Mouse (Mus musculus) cerebellum, adult 8-10 months (tissue): ENCODE results near the gene Raver1.
"Not testable (repeated sequence)": the region's sequence is repeated elsewhere in the genome, so short reads cannot be mapped to it uniquely, and the experiment has no call there.

Experiments
- DNase-seq: peaks from one replicate; pipeline ENCODE4 v3.0.0; 2022

The Raver1 gene

GRCm38 (mm10) chr9:21104814-21105213 is 13.0 kb upstream of the Raver1 start:
- no peak for DNase-seq

GRCm38 (mm10) chr9:21102076-21102475 is 10.3 kb upstream of the Raver1 start:
- no peak for DNase-seq

GRCm38 (mm10) chr9:21100447-21101161 is 8.8 kb upstream of the Raver1 start:
- no peak for DNase-seq

- DNase-seq, result no peak
Measured at GRCm38 (mm10) chr9:21097793-21098192, 6.0 kb upstream of the Raver1 start.

- DNase-seq, result no peak
Measured at GRCm38 (mm10) chr9:21095958-21096357, 4.2 kb upstream of the Raver1 start.

GRCm38 (mm10) chr9:21093423-21093822 is 1.6 kb upstream of the Raver1 start:
- DNase-seq, result no peak

GRCm38 (mm10) chr9:21090972-21091706 is 669 bp downstream of the Raver1 start:
- peak; percentile 30 for DNase-seq

- no peak for DNase-seq
Measured at GRCm38 (mm10) chr9:21090537-21090936, 1.3 kb downstream of the Raver1 start.

- DNase-seq, result no peak
Measured at GRCm38 (mm10) chr9:21083324-21083723, 8.5 kb downstream of the Raver1 start.

- DNase-seq, result no peak
Measured at GRCm38 (mm10) chr9:21081127-21081526, 10.7 kb downstream of the Raver1 start.

- no peak for DNase-seq
Measured at GRCm38 (mm10) chr9:21075625-21076024, 16.2 kb downstream of the Raver1 start.

- no peak for DNase-seq
Measured at GRCm38 (mm10) chr9:21074173-21074572, 17.6 kb downstream of the Raver1 start.

- peak; percentile 83 for DNase-seq
Measured at GRCm38 (mm10) chr9:21073044-21073840, 18.6 kb downstream of the Raver1 start, which contains the start of the genes Gm49373 and Fdx1l. Gene Gm49373 (minus strand): TSS chr9:21073096. Gene Fdx1l (minus strand): TSS chr9:21073614.

- no peak for DNase-seq
Measured at GRCm38 (mm10) chr9:21072641-21073040, 19.2 kb downstream of the Raver1 start.

GRCm38 (mm10) chr9:21067006-21067684 is 24.7 kb downstream of the Raver1 start, which contains the start of gene Zglp1:
Gene Zglp1 (minus strand): TSS chr9:21067093.
- no peak for DNase-seq

- DNase-seq, result no peak
Measured at GRCm38 (mm10) chr9:21062928-21063327, 28.9 kb downstream of the Raver1 start.

- no peak for DNase-seq
Measured at GRCm38 (mm10) chr9:21051578-21051977, 40.2 kb downstream of the Raver1 start.

- no peak for DNase-seq
Measured at GRCm38 (mm10) chr9:21045235-21045634, 46.6 kb downstream of the Raver1 start.

GRCm38 (mm10) chr9:21044785-21045184 is 47.0 kb downstream of the Raver1 start:
- DNase-seq, result not testable (repeated sequence)

- DNase-seq, result no peak
Measured at GRCm38 (mm10) chr9:21043563-21043962, 48.2 kb downstream of the Raver1 start.

GRCm38 (mm10) chr9:21041308-21041707 is 50.5 kb downstream of the Raver1 start:
- DNase-seq, result no peak

- no peak for DNase-seq
Measured at GRCm38 (mm10) chr9:21039779-21040178, 52.0 kb downstream of the Raver1 start.

GRCm38 (mm10) chr9:21037481-21037891 is 54.3 kb downstream of the Raver1 start:
- DNase-seq, result no peak
